Mouse (Mus musculus): ENCODE data around the gene H2-DMb1.
"Not testable (repeated sequence)": the region's sequence is repeated elsewhere in the genome, so short reads cannot be mapped to it uniquely, and the experiment has no call there.

The H2-DMb1 gene

DNA sequence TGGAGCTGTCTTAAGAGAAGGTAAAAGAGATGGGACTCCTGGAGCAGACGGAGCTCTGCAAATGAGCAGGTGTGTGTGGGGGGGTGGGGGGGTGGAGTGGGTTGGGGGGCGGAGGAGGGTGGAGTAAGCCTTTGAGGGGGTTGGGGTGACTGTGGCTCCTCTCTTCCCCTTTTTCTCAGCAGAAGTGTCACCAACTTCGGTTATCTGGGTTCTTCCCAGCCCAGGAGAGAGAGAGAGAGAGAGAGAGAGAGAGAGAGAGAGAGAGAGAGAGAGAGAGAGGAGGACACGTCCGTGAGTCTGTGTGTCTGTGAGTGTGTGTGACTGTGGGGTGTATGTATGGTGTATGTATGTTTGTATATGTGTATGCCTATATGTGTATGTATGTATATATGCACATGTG, 9.4 kb upstream of the H2-DMb1 start:
- Histone ChIP-seq H3K9me3 (ENCODE audit: low read length) (no peaks in the 10 kb centered on the region), H3K4me3 (replicated peaks; ENCODE audit: low read length) (no peak overlapping the region), H3K4me1 (replicated peaks; ENCODE audit: low read depth, low read length) (peaks cover 23% of the 10 kb centered on the region), H3K27me3 (ENCODE audit: insufficient read depth, low read length) (peaks cover 35% of the 10 kb centered on the region), H3K36me3 (ENCODE audit: insufficient read depth, low read length) (no peaks in the 10 kb centered on the region)
- no peak for TF ChIP-seq NANOG (IDR thresholded peaks at IDR 0.05; ENCODE audit: borderline replicate concordance, low read length)
- TF ChIP-seq CTCF (conservative IDR thresholded peaks at IDR 0.05; ENCODE audit: low read length), result no peak
- no peak for TF ChIP-seq POU5F1 (IDR thresholded peaks at IDR 0.05; ENCODE audit: borderline replicate concordance, low read length)

DNA sequence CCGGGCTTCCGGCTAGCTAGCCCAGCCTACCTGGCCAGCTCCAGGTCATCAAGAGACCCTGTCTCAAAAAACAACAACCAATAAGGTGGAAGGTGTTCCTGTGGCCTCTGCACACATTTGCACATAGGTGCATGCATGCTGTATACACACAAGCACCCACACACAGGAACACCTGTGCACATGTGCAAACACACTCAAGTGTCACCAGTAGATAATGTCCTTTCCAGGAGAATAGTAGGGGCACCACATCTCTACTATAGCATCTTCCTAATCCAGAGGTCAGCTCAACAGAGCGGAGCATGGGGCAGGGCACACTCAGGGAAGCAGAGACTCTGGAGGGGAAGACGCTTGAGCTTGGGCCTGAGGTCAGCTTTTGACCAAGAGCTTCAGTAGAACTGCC, 8.7 kb upstream of the H2-DMb1 start:
- H3K9me3 ChIP-seq (ENCODE audit: low read length); H3K36me3 ChIP-seq (ENCODE audit: insufficient read depth, low read length); H3K4me3 ChIP-seq (replicated peaks; ENCODE audit: low read length): not testable (repeated sequence)
- Histone ChIP-seq H3K27me3 (ENCODE audit: insufficient read depth, low read length) (peaks cover 28% of the 10 kb centered on the region), H3K4me1 (replicated peaks; ENCODE audit: low read depth, low read length) (peaks cover 15% of the 10 kb centered on the region)

GRCm38 (mm10) chr17:34144960-34145371, 7.9 kb upstream of the H2-DMb1 start:
- H3K27me3 ChIP-seq (ENCODE audit: insufficient read depth, low read length), result peaks cover 20% of the 10 kb centered on the region
- H3K4me3 ChIP-seq (replicated peaks; ENCODE audit: low read length), result no peak overlapping the region
- no peaks in the 10 kb centered on the region for H3K36me3 ChIP-seq (ENCODE audit: insufficient read depth, low read length)
- TF ChIP-seq CTCF (conservative IDR thresholded peaks at IDR 0.05; ENCODE audit: low read length) (no peak), POU5F1 (IDR thresholded peaks at IDR 0.05; ENCODE audit: borderline replicate concordance, low read length) (no peak), NANOG (IDR thresholded peaks at IDR 0.05; ENCODE audit: borderline replicate concordance, low read length) (no peak)
- no peaks in the 10 kb centered on the region for H3K9me3 ChIP-seq (ENCODE audit: low read length)
- H3K4me1 ChIP-seq (replicated peaks; ENCODE audit: low read depth, low read length), result peaks cover 8% of the 10 kb centered on the region

DNA sequence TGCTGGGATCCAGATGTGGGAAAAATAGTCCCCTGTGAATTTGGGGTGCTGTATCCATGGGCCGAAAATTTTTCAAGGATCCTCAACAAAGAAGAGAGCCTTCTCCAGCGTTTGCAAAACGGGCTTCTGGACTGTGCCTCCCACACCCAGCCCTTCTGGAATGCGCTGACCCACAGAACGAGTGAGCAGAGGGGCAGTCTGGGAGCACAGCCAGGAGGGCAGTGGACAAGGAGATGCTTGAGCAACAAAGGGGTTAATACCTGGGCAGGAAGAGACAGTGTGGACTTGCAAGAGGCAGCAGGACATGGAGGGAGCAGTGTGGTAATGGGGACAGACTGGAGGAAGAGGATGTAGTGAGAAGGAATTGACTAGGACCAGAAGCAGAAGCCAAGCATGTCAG, 2.7 kb downstream of the H2-DMb1 start:
- Histone ChIP-seq H3K4me3 (replicated peaks; ENCODE audit: low read length) (no peak overlapping the region), H3K4me1 (replicated peaks; ENCODE audit: low read depth, low read length) (no peaks in the 10 kb centered on the region), H3K27me3 (ENCODE audit: insufficient read depth, low read length) (peaks cover 3% of the 10 kb centered on the region)

DNA sequence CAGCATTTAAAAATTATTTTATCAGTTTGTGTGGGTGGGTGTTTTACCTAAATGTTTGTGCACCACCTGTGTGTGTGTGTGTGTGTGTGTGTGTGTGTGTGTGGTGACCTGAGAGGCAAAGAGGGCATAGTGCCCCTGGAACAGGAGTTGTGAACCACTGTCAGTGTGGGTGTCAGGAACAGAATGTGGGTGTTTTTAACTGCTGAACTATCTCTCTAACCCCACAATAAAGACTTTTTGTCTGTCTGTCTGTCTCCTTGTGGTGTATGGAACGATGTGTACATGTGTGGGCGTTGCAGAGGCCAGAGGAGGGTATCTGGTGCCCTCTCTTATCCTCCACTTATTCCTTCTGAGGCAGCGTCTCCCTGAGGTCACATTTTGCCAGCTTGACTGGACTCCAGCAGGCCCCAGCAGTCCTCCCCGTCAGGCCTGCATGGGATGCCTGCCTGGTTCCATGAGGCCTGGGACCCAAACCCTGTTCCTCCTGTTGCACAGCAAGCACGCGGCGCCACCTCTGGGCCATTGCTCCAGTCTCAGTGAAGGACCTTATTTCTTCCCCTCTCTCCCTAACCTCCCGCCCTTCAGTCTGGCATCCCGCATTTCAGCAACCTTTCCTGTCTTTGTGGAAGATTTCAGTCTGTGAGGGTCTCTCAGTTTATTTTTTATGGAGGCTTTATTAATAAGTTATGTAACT, 11.5 kb downstream of the H2-DMb1 start:
- TF ChIP-seq POU5F1 (IDR thresholded peaks at IDR 0.05; ENCODE audit: borderline replicate concordance, low read length) (no peak), CTCF (conservative IDR thresholded peaks at IDR 0.05; ENCODE audit: low read length) (no peak), NANOG (IDR thresholded peaks at IDR 0.05; ENCODE audit: borderline replicate concordance, low read length) (no peak)
- H3K4me1 ChIP-seq (replicated peaks; ENCODE audit: low read depth, low read length), result peaks cover 11% of the 10 kb centered on the region
- H3K4me3 ChIP-seq (replicated peaks; ENCODE audit: low read length), result no peak overlapping the region
- H3K9me3 ChIP-seq (ENCODE audit: low read length), result peaks cover 11% of the 10 kb centered on the region
- H3K27me3 ChIP-seq (ENCODE audit: insufficient read depth, low read length), result peaks cover 6% of the 10 kb centered on the region
- H3K36me3 ChIP-seq (ENCODE audit: insufficient read depth, low read length), result no peaks in the 10 kb centered on the region

More for the DNA sequence above, 2.7 kb downstream of the H2-DMb1 start:
- no peaks in the 10 kb centered on the region for H3K9me3 ChIP-seq (ENCODE audit: low read length)
- TF ChIP-seq POU5F1 (IDR thresholded peaks at IDR 0.05; ENCODE audit: borderline replicate concordance, low read length) (no peak), NANOG (IDR thresholded peaks at IDR 0.05; ENCODE audit: borderline replicate concordance, low read length) (no peak), CTCF (conservative IDR thresholded peaks at IDR 0.05; ENCODE audit: low read length) (no peak)
- H3K36me3 ChIP-seq (ENCODE audit: insufficient read depth, low read length), result no peaks in the 10 kb centered on the region

DNA sequence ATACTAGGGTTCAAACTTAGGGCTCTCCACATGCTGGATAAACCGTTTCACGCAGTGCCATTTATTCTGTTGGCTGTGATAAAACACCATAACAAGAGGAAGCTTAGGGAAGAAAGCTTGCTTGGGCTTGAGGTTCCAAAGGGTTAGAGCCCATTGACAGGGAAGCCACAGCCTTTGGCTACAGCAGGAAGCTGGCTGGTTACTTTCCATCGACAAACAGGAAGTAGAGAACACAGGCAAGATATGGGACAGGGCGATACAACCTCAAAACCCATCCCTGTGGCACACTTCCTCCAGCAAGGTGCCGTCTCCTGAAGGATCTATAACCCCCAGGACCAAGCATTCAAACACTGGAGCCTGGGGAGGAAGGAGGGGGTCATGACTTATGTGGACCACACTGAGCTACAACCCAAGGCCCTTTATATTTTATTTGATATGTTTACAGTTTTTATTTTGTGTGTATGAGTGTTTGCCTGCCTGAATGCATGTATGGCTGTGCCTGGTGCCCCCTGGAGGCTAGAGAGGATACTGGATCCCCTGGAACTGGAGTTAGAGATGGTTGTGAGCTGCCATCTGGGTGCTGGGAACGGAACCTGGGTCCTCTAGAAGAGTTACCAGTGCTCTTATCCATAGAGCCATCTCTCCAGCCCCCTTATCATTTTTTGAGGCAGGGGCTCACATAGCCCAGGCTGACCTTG, 12.3 kb downstream of the H2-DMb1 start:
- Histone ChIP-seq H3K9me3 (ENCODE audit: low read length) (peaks cover 11% of the 10 kb centered on the region), H3K4me3 (replicated peaks; ENCODE audit: low read length) (no peak overlapping the region), H3K27me3 (ENCODE audit: insufficient read depth, low read length) (peaks cover 8% of the 10 kb centered on the region), H3K4me1 (replicated peaks; ENCODE audit: low read depth, low read length) (peaks cover 11% of the 10 kb centered on the region), H3K36me3 (ENCODE audit: insufficient read depth, low read length) (no peaks in the 10 kb centered on the region)
- TF ChIP-seq NANOG (IDR thresholded peaks at IDR 0.05; ENCODE audit: borderline replicate concordance, low read length), result no peak
- TF ChIP-seq CTCF (conservative IDR thresholded peaks at IDR 0.05; ENCODE audit: low read length), result peak; percentile 46
- TF ChIP-seq POU5F1 (IDR thresholded peaks at IDR 0.05; ENCODE audit: borderline replicate concordance, low read length), result no peak

GRCm38 (mm10) chr17:34169279-34169678, 16.4 kb downstream of the H2-DMb1 start:
- Histone ChIP-seq H3K27me3 (ENCODE audit: insufficient read depth, low read length) (peaks cover 19% of the 10 kb centered on the region), H3K9me3 (ENCODE audit: low read length) (peaks cover 10% of the 10 kb centered on the region), H3K4me3 (replicated peaks; ENCODE audit: low read length) (no peak overlapping the region), H3K36me3 (ENCODE audit: insufficient read depth, low read length) (no peaks in the 10 kb centered on the region), H3K4me1 (replicated peaks; ENCODE audit: low read depth, low read length) (peaks cover 3% of the 10 kb centered on the region; the same call in 1 of the 2 replicates)
- TF ChIP-seq CTCF (conservative IDR thresholded peaks at IDR 0.05; ENCODE audit: low read length) (peak; percentile 26; the same call in 1 of the 2 replicates), POU5F1 (IDR thresholded peaks at IDR 0.05; ENCODE audit: borderline replicate concordance, low read length) (no peak)

DNA sequence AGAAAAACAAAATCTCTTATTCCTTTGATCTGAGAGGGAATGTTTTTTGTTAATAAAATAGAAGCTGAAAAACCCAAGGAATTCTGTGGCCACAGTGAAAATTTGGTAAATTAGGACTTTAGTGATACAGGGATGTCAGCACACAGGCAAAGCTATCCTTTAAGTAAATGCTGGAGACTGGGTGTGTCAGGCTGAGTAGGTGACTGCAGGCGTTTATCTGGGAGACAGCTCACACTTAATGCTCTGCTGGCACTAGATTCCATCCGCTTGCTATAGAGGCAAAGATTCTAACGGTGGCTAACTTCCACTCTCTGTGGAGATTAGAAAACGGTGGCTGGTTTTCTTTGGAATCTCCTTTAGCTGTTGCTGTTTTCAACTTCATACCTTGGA, 17.6 kb downstream of the H2-DMb1 start:
- TF ChIP-seq POU5F1 (IDR thresholded peaks at IDR 0.05; ENCODE audit: borderline replicate concordance, low read length) (no peak), NANOG (IDR thresholded peaks at IDR 0.05; ENCODE audit: borderline replicate concordance, low read length) (no peak), CTCF (conservative IDR thresholded peaks at IDR 0.05; ENCODE audit: low read length) (no peak)
- H3K4me3 ChIP-seq (replicated peaks; ENCODE audit: low read length), result no peak overlapping the region
- H3K9me3 ChIP-seq (ENCODE audit: low read length), result peaks cover 10% of the 10 kb centered on the region
- peaks cover 19% of the 10 kb centered on the region for H3K27me3 ChIP-seq (ENCODE audit: insufficient read depth, low read length)
- H3K4me1 ChIP-seq (replicated peaks; ENCODE audit: low read depth, low read length), result no peaks in the 10 kb centered on the region
- no peaks in the 10 kb centered on the region for H3K36me3 ChIP-seq (ENCODE audit: insufficient read depth, low read length)
